Mouse (Mus musculus): ENCODE measurements around the gene Pik3cb.

Gene Pik3cb

DNA sequence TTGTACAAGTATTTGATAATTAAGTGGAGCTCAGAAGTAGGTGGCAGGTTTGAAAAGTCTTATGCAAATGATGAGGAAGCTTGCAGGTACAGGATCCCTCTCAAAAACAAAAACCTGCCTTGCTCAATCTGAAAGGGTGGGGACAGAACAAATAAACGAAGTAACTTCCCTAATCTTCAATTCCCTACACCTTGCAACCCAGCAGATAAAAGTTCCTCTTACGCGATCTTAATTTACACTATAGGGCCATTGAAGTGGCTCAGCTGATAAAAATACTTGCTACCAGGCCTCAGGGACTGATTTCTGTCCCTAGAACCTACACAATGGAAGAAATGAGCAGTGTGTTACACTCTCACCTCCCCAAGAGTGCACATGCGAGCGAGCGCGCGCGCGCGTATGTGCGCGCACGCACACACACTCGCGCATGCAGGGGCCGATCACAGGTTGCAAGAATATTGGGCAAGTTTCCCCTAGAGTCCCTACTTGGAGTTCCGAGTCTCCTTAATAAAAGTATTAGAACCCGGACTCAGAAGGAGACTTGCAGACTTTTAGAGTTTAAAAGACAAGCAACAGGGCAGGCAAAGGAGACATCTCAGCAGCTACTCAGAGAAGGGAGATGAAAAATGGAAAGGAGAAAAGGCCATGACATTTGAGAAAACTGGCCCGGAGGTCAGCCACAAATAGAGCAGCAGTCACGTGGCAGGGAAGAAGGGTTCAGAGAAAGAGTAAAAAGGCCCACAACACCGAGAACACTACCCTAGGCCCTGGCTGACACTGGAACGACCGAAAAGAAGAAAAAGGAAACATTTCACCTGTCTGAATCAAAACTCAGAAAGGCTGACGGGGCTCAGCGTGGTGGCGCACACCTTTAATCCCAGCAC is 6.7 kb upstream of the Pik3cb start:
- no peak for ATAC-seq (ENCODE audit: low TSS enrichment)

DNA sequence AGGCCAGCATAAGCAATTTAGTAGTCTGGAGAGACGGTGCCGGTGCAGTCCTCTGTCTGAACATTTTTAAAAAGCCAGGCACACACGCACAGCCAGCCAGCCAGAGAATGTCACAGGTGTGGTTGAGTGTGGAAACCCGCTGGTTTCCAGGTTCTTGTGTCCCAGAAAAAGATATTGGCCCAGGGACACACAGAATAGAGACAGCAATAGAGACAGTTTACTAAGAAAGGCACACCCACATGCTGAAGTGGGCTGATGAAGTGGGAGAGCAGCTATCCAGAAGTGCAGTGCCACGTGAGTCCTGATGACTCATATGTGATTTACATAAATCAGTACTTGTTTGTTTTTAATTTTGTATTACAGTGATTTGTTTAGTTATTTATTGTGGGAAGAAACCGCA is 5.3 kb upstream of the Pik3cb start:
- ATAC-seq (ENCODE audit: low TSS enrichment) = peak; percentile 65

DNA sequence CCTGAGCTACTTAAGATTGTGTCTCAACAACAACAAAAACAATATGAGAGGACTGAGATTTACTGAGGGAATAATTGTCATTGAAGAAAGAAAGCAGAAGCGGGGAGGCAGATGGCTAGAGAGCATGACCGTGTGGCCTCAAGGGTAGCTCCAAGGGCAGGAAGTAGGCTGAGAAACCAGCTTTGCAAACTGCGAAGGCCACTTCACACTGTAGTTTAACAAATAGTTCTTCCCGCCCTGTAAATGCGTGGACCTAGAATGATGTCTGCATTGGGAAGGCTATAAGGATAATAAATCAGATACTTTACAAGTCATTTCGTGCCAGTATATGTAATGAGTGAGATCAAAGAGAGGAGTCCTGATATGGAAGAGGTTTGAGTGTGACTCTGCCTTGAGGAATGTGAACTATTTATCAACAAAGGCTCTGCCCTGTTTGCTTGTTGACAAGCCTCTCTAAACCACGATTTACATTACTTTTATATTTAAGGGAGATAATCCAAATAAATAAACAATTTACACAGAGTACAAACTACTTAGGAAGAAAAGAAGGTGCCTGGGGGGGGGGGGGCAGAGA is 4.1 kb upstream of the Pik3cb start:
- ATAC-seq (ENCODE audit: low TSS enrichment) = no peak

DNA sequence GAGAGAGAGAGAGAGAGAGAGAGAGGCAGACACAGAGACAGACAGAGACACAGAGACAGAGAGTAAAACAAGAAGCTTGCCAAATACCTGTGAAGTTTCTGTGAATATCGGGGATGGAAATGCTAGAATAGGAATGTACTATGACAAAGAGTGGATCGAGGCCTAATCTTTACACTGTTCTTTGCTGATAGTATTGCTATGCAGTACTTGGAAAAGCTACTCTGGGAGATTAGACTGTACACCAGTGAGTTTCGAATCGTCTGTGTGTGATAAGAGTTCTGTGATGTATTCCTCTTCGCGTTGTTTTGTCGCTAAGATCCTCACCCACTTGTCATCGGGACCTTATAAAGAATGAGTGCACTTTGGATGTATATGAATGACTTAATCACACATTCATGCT is 1.2 kb upstream of the Pik3cb start:
- ATAC-seq (ENCODE audit: low TSS enrichment) = no peak

DNA sequence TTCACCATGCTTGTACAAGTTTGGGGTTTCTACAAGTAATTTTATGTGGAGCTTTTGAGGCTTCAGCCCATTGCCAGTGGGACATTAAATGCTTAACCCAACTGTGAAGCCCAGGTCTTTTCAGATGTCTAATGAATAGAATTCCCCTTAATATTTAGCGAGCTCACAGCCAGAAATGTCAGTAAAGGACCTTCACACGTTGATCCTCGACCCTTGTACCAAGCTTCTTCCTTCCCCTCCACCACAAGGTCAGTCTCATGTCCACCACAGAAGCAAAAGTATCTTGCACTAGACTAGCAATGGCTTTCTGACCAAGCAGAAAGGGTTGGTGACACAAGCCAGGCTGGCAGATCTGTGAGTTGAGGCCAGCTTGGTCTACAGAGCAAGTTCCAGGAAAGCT is 750 bp upstream of the Pik3cb start:
- ATAC-seq (ENCODE audit: low TSS enrichment) = no peak

DNA sequence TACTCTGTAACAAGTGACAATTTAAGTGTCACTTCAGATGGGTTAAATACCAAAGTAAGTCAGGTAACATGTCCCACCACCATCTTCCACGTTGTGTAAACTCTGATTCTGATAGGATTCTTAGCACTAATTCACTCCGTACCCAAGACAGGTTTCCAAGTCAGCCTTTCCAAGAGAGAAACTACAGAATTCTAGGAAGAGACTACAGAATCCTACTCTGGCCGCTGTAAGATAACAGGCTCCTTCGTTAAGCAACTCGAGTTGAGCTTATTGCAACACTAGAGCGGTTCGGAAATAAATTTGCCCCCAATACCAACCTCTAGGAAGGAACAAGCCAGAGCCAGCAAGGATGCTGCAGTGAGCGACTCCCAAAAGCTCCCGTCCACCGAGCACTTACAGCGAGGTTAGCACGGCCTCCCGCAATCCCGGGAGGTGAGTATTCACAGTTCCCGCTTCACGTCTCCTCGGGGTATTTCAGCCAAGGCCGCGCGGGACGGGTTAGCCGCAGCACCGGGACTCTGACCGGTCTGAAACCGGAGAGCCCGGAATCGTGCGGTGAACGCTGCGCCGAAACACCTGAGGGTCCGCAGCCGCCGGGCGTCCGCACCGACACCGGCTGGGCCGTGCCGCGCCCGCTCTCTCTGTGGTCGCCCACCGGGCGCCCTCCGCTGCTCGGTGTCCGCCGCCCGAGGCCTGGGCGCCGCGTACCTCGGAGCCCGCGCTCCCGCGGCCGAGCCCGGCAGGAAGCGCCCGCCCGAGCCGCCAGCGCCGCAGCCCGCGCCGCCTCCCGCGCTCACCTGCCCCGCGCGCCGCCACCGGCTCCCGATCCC is 1.0 kb downstream of the Pik3cb start:
- peak; percentile 61 for ATAC-seq (ENCODE audit: low TSS enrichment)

DNA sequence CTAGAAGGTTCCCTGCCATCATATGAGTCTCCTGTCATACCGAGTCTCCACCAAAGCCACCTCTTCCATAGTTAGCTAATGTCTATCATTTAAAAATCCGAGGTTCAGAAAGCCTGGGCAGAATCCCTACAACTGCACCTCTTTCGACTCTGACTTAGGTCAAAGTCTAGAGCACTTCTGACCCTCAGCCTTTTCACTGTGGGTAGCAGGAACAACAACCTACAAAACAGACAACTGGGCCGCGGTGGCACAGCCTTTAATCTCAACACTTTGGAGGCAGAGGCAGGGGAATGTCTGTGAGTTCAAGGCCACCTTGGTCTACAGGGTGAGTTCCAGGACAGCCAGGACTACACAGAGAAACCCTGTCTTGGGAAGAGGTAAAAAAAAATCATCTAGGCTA is 3.1 kb downstream of the Pik3cb start:
- no peak for ATAC-seq (ENCODE audit: low TSS enrichment)

DNA sequence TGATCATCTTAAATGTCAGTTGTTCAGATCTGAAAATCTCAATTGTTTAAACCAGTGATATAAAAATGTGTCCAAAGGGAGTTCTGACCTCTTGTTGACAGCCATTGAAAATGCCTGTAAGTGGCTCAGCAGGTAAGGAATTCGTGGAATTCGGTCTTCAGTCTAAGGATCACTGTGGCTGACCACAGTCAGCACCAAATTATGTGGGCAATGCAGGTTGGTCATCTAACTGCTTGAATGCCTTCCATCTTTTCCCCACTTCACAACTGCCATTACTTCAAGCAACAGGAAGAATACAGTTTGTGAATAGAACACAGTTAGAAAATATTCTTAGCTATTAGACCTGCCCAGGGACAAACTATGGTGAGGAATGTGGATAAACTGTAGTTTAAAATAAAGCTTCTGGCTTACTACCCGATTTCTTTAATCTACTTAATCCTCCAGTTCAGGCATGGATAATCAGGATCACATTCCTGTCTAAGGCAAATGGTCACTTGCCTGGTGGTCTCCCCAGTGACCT is 8.4 kb downstream of the Pik3cb start:
- ATAC-seq (ENCODE audit: low TSS enrichment) = no peak

DNA sequence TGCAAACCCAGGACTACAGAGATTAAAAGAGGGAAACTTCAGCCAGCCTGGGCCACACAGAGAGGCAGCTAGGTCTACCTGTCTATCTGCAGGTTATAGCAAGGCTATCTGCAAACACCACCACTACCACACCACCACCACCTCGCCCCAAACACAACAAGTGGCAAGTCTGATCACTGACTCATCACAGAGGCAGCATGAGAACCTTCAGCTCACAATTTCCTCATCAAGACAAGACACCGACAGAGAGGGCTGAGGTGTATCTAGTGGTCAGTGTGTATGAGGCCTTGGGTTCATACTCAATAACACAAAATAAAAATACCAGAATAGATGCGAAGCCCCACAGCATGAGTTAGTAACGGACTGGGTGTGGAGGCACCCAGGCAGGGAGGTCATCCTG is 9.3 kb downstream of the Pik3cb start:
- no peak for ATAC-seq (ENCODE audit: low TSS enrichment)

DNA sequence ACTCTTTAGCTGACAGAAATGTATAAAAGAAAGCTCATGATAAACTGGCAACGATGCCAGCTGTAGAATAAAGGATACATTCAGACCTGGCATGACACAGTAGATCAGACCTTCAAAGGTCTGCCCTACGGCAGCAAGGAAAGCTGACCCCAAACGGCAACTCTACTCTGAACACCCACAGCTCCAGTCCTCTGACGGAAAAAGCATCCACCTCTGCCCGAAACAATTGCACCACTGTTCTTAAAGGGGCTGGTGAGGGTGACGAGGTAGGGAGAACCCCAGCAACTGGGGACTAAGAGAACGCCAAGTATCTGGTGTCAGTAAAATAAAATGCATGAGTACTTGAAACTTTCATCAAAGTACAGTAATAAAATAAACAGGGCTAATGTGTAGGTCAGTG is 12.8 kb downstream of the Pik3cb start:
- no peak for ATAC-seq (ENCODE audit: low TSS enrichment)

DNA sequence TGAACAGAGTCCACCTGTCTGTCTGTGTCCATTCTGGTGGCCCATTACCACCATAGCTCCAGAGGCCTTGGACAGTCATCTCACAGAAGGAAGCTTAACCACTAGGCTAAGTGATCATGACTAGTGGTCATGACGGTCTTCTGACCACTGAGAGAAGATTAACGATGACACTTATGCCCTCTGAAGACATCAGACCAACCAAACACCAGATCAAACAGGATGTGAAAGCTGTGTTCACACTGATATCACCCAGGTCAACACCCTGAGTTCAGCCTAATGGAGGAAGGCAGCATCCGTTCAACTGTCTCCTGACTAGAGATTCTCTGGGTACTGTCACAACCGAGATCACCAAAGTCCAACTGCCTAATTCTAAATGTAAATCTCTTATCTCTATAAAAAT is 17.7 kb downstream of the Pik3cb start:
- ATAC-seq (ENCODE audit: low TSS enrichment) = no peak

DNA sequence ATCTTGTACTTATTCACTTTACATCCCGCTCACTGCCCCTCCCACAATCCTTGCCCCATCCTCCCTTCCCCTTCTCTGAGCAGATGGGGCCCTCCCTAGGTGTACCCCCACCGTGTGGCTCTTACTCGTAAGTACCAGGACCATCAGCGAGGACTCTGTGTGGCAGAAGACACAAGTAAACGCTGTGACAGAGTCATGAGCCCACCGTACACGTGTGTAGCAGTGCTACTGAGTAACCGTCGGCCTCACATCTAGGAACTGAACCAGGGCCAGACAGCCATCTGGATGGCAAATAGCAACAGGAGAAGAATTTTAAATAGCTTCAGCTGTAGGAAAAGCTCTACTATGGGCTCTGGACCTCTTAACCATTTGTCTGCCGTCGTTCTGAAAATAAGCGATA is 28.0 kb downstream of the Pik3cb start:
- ATAC-seq (ENCODE audit: low TSS enrichment) = peak; percentile 48

DNA sequence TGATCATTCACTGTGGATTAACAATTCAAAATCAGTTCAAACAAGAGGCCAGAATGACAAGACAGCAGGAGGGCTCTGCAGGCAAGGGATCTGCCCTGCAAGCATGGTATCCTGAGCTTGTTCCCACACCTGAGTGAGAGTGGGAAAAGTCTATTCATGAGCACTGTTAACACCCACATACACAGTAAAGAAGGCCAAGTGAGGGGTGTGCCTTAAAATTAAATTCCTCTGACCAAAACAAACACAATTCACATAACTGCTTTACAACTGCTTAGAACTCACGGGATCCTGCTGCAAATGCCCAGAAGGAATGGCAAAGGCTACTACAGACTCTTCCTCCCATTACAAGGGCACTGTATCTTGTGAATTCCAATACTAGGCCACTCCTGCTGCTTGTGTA is 29.3 kb downstream of the Pik3cb start:
- no peak for ATAC-seq (ENCODE audit: low TSS enrichment)

DNA sequence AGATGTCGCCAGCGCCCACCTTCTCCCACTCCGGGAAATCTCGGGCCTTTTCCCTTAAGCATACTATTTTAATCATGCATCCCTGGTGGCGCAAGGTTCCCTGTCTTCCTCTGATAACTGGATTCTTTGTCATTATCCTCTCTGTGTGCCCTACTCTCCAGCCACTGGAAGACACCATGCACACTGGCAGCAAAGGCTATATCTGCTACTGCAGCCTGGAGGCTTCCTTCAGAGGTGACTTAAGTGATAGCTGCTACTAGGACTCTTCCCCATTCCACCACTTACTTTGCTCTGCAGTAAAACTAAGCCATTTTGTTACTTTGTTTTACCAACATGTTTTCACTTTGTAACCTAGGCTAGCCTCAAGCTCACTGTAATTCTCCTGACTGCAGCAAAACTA is 30.2 kb downstream of the Pik3cb start:
- ATAC-seq (ENCODE audit: low TSS enrichment) = 0 out of 2 replicates have a peak, but pooled peaks have one; percentile 35

DNA sequence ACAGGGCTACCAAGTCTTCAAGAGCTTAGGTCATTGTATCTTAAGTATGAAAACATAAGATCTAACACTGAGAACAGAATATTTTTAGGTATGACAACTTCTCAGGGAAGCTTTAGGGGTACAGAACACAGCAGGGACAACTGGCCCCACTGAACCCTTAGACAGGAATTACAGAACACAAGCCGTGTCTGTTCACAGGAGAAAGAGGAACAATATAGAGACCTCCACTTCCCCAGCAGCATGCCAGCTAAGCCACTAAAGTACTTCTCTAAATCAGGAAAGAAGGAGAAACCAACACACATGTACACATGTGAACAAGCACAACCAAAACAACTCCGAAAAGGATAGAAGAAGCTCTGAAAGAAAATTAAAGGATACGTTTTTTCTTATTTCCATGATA is 30.8 kb downstream of the Pik3cb start:
- 0 out of 2 replicates have a peak, but pooled peaks have one; percentile 3 for ATAC-seq (ENCODE audit: low TSS enrichment)

DNA sequence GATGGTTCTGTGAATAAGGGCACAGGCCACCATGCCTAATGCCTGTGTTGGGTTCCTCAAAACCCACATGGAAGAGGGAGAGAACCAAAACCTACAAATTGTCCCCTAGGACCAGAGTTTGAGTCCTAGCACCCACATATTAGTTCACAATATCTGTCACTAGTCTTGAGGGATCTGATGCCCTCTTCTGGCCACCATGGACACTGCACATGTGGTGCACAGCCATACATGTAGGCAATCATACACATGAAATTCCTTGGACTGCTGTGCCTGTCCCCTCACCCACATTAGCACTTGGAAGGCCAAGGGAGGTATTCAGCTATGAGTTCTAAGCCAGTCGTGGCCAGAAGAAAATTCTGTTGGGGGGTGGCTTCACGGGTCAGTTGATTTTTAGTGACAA is 36.0 kb downstream of the Pik3cb start:
- no peak for ATAC-seq (ENCODE audit: low TSS enrichment)

DNA sequence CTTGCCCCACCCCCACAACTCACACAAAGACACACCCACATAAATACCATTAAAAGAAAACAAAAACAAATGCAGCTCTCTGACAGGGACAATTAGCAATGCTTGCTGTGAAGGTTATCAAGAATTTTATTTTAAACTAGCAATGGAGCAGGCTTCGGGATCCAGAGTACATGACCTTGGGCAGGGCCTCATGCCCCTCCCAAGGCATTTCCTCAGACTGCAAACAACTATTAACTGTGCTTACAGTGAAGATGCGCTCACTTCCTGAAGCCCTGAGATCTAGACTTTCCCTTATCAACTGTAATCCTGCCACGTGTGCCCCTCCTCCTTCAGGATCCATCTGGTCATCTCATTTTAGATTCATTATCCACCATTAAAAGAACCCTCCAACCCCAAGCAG is 36.6 kb downstream of the Pik3cb start:
- ATAC-seq (ENCODE audit: low TSS enrichment) = no peak

DNA sequence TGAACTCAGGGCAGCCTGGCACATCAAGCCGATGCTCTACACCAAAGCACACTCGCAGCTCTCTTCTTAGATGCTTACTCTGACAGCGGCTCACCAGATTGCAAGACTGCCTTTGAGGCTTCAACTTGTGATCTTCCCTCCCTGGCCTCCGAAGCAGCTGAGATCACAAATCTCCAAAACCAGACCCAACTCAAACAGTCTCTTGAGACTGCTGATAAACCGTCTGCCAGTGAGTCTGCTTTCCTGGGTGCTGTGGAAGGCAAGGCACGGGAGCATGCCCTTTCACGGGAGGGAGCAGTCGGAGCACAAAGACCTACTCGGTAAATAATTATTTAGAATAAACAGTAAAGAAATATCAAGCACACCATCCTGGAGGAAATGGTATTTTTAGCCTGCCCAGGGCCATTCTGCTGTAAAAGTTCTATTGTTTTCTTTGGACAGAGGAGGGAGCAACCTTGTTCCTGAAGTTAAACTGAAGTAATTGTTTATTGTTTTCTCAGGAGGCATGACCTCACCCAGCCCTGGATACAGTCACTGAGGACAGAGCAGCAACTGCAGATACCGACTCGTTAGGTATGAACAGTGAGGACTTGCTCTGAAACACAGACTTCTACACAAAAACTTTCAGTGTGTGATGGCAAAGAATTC is 41.8 kb downstream of the Pik3cb start:
- ATAC-seq (ENCODE audit: low TSS enrichment) = no peak

DNA sequence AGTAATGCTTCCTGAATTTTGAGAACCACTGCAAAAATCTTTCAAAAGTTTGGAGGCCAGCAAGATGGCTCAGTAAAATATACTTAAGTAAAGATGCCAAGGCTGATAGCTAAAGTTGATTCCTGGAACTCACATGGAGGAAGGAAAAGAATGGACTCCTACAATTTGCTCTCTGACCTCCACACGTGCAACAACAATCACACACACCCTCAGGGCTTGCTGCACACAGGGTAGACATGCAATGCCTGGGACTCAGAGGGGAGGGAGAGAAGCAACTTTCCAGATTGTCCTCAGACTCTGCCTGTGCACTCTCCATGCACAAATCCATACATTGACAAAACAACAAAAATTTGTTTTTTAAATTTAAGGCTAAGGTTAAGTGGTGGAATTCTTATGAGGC is 42.8 kb downstream of the Pik3cb start:
- ATAC-seq (ENCODE audit: low TSS enrichment) = no peak

DNA sequence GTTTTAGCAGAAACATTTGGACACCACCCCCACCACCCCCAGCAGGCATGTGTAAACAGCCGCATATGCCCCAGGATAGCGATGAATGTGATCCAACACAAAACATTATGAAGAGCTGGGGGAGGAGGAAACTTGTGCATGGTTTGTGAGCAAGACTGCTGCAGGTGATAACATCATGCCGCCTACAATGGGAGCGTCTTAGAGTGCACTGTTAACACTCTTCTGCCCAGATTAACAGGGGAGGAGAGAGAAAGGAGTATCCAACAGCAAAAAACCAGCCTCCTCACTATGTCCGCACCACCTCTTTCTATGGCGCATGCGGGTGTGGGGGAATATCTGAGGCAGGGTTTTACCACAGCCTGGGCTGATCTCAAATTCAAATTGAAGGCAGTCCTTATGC is 45.2 kb downstream of the Pik3cb start:
- peak; percentile 52 for ATAC-seq (ENCODE audit: low TSS enrichment)

DNA sequence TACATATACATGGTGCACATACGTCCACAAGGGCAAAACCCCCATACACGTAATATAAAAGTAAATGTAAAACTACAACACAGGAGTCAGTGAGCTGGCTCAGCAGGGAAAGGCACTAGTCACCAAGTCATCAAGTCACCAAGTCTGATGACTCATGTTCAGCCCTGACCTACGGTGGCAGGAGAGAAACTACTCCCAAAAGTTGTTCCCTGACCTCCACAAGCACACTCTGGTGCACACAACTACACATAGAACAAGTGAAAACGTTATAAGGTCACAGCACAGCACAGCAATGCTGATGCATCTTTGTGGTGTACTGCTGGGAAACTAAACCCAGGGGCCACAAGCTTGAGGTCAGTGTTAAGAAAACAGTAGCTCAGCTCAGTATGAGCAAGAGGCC is 49.9 kb downstream of the Pik3cb start:
- no peak for ATAC-seq (ENCODE audit: low TSS enrichment)

DNA sequence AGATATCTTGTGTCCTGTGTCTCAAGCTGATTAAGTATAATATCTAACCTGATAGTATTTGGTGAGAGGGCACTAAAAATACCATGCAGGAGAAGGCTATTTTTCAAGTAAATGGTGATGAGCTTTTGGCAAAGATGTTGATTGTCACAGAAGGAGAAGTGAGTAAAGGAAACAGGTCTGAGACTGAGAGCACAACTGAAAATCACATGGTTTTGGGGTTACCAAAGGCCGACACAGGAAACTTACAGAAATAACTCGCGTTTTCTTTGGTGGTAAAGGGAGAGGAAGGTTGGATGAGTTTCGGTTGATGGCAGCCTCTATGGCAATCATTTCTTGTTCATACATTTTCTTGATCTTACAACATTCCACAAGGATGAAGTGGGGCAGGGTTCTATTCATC is 50.5 kb downstream of the Pik3cb start:
- no peak for ATAC-seq (ENCODE audit: low TSS enrichment)
